Mouse (Mus musculus) embryo, embryonic 10 days (tissue): Measurements from ENCODE around the gene Prtn3.

ENCODE experiments used
- DNase-seq: peaks from one replicate; pipeline ENCODE4 v3.0.0-alpha.2; 2015; ENCODE audit warnings: low spot score

Gene Prtn3

GRCm38 (mm10) chr10:79855558-79856184 is 18.6 kb upstream of the Prtn3 start:
- DNase-seq, result no peak

- DNase-seq, result no peak
Measured at GRCm38 (mm10) chr10:79856280-79856679, 18.0 kb upstream of the Prtn3 start.

- no peak for DNase-seq
Measured at GRCm38 (mm10) chr10:79856704-79857451, 17.4 kb upstream of the Prtn3 start.

DNA sequence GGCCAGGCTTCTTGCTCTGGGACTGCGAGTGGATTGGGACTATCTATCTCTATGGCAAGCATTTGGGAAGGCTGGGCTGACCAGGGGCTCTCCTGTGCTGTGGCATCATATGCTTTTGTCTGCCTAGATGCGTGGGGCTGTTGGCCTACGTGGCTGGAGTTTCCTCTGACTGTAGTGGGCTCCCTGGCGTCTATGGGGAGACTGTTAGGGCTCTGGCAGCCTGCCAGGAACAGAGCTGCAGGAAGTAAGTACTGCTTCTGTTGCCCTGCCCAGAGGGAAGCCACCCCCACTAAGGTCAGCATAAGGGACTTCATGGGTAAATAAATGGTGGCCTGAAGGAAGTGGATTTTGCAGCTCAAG is 16.8 kb upstream of the Prtn3 start:
- DNase-seq, result no peak

GRCm38 (mm10) chr10:79857894-79858293 is 16.4 kb upstream of the Prtn3 start:
- no peak for DNase-seq

DNA sequence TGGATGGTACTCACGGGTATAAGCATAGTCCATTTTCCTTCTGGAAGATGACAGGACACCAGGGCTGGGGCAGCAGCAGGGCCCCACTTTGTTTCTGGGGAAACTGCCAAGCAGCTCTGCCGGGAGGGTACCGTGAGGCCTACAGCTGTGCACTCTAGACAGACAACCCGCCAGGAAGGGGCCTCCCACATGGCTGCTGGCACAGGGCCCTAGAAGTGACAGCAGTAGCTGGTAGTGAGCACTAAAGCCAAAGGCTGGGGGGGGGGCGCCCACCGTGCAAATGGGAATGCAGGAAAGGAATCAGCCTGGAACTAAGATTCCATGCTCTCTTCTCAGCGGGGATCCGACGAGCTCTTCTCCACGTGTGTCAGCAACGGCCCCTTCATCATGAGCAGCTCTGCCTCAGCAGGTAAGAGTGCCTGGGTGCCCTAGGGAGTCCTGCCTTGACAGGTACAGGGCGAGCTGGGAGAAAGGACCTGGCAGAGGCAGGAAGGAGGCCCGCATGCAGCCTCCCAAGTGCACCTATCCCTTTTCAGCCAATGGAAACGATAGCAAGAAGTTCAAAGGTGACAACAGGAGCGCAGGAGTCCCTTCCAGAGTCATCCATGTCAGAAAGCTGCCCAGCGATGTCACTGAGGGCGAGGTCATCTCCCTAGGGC is 15.7 kb upstream of the Prtn3 start:
- no peak for DNase-seq

GRCm38 (mm10) chr10:79859116-79859515 is 15.2 kb upstream of the Prtn3 start:
- DNase-seq, result no peak

DNA sequence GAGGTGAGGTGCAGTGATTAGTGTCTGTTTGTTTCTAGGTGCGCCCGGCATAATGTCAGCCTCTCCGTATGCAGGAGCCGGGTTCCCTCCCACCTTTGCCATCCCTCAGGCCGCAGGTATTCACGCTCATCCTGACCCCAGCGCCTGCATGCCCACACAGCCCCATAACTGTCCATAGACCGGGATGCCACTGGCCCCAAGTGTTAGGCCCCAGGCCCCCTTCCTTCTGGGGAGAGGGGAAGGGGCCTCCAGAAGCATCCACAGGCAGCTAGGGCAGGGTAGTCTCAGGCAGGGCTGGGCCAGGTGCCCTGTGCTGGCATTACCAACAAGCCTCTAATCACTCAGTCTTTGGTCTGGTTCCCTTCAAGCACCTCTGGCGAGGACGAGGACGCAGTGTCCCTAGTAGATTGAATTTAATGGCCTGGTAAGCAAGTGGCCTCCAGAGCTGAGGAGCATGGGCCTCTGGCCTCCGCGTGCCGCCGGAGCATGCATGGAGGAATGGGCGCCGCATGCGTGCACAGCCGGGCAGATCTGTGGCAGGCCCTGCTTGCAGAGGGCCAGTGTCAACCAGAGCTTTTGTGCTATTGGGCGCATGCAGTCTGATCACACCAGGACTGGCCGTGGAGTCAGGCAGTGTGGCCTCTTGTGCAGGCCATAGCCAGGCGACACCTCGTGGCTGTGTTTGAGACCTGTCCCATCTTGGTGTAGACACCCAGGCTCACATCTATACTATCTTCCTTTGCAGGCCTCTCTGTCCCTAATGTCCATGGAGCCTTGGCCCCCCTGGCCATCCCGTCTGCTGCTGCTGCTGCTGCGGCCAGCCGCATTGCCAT is 14.0 kb upstream of the Prtn3 start:
- no peak for DNase-seq

DNA sequence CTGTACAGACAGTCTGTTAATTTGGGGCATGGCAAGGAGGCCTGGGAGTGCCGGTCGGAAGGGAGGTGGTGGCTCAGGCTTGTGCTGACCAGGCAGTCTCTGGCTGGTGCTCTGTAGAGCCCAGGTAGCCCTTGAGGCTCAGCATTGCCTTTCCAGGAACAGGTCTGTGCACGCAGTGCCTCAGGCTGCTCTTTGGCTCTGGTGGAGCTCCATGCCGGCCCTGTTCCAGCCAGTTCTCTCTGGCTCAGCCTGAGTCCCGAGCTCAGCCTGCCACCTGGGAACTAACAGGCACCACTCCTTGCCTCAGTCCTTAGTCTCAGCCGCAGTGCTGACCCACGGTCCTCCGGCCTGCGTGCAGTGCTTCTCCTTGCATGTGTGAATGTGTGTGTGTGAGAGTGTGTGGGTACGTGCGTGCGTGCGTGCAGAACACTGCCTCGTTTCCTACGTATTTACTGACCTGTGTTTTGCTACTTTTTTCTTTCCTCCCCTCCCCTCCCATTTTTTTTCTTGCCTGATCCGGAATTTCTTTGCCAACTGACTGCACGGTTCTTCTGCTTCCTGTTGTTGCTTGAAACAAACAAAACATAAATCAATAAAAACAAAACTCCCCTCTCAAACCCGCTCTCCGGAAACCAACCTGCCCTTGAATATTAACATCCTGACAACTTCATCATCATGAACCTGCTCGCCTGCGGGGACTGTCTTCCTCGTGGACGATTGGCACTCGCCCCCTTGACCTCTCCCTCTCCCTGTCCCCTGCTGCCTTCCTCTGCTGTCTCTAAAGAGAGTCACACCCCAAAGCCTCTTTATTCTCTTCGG is 12.8 kb upstream of the Prtn3 start:
- DNase-seq, result no peak

DNA sequence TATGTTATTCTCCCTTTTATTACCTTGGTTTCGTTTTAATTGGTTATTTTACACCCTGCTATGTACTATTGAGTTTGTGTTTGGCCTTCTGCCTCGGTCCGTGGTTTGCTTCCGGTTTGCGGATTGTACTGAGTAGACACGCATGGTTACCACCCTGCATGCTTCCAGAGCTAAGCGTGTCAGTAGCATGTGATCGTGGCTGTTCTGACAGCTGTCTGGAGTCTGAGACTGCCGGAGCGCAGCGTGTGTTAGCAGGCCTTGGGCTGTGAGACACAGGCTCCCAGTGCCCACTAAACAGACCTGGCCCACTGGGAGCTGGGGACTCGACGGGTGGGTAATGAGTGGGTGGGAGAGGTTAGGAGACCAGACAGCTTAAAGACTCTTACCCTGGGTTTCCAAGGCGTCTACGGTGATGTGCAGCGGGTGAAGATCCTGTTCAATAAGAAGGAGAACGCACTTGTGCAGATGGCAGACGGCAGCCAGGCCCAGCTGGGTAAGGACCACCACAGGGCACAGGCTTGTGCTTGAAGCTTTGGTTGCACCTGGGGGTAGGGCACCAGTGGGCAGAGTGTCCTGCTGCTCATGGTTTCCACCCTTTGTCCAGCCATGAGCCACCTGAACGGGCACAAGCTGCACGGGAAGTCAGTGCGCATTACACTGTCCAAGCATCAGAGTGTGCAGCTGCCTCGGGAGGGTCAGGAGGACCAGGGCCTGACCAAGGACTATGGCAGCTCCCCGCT is 12.1 kb upstream of the Prtn3 start:
- no peak for DNase-seq

DNA sequence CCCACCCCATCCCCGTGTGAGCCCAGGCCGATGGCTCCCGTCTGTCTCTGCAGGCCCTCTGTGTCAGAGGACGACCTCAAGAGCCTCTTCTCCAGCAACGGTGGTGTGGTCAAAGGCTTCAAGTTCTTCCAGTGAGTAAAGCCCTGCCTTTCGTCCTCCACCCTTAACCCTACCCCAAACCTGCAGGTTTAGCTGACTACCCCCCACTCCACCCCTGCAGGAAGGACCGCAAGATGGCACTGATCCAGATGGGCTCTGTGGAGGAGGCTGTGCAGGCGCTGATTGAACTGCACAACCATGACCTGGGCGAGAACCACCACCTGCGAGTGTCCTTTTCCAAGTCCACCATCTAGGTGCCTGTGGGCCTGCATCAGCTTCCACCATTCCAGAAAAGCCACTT is 11.4 kb upstream of the Prtn3 start:
- no peak for DNase-seq

GRCm38 (mm10) chr10:79864351-79865188 is 9.7 kb upstream of the Prtn3 start:
- DNase-seq, result no peak

DNA sequence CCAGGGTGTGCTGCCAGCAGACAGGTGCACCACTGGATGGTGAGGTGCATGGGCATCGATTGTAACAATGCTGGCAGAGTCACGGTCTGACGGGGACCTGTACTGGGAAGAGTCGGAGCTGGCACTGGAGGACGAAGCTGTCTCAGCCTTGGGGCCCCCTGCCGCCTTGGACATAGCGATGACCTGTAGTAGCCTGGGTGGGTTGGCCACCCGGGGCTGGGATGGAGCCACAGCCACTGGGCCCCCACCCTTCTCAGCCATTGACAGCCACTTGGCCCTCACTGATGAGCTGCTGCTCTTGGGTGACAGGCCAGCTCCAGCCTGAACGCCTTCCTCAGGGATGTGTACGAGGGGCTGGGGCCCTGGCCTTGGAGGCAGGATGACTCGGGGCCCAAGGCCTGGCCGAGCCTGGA is 9.1 kb upstream of the Prtn3 start:
- DNase-seq, result no peak

- no peak for DNase-seq
Measured at GRCm38 (mm10) chr10:79865801-79866295, 8.4 kb upstream of the Prtn3 start.

- DNase-seq, result no peak
Measured at GRCm38 (mm10) chr10:79866601-79867000, 7.7 kb upstream of the Prtn3 start.

GRCm38 (mm10) chr10:79871845-79872244 is 2.4 kb upstream of the Prtn3 start:
- DNase-seq, result no peak

DNA sequence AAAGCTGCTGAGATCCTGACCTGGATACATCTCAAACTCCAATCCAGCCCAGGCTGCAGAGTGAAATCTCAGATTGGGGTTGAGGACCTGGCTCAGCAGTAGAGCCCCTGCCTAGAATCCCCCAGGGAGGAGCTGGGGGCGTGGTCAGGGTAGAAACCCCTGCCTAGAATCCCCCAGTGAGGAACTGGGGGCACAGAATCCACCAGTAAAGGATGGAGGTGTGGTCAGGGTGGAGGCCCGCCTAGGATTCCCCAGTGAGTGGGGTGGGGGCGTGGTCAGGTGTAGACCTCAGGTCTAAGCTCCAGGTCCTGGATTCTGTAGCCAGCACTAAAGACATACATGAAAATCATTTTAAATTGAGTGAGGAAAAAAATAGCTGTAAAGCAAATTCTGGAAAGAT is 1.4 kb upstream of the Prtn3 start:
- no peak for DNase-seq

DNA sequence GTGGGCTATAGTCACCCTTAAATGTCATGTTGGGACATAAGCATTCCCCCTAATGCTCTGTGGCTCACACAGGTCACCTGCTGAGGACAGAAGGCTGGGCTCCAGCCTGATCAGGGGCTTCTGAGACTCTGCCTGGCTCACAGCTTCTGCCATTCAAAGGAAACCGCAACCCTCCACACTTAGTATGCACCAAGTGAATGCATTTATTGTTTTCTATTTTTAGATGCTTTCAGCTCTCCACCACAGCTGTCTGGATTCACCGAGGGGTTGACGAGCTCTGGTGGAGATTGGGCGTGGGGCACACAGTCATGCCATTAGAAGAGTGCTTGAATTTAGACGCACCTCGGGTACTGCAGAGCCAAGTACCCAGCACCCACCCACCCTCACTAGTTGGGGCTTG is 963 bp upstream of the Prtn3 start:
- no peak for DNase-seq

DNA sequence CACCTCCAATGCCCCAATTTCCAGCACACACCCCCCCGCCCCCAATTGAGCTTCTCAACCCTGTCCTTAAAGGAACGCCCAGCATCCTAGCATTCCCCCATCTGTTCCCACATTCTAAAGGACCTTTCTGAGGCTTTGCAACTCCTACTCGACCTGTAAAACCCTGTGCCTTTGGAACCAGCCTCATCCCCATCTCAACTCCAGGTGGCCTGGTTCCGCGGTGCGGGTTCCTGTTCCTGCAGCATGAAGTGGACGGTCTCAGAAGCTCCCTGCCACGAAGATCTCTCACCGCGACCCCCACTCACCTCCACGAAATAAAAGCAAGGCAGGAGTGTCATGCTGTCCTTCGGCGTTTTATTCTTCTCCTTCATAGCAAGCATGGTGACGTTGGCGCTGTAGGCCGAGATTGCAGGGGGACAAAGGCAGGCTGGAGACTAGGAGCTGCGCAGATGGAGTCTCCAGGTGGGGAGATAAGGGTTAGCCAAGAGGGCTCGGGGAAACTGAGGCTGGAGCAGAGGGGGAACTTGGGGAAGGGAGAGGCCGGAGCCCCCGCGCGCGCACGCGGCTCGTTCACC is 474 bp upstream of the Prtn3 start:
- no peak for DNase-seq
